Mouse (Mus musculus): ENCODE results near the gene Ubash3b. TPM values are rescaled to one million over a fixed set of nuclear protein-coding genes. Genes with fewer than 3 reads are reported as not detected.

The Ubash3b gene
- total RNA-seq, 2 experiments from 2014 or later: 2.9 to 3.7 TPM

- no peak for DNase-seq
- intact Hi-C loops (cut with DNase I): loop anchor here (5.0 kb wide), 1 partner anchor 53 kb away; no protein-coding TSS in a partner anchor
These were observed 92.0 kb downstream of the Ubash3b start for GRCm38 (mm10) chr9:41069509-41069908.

GRCm38 (mm10) chr9:41061446-41061845, 100.1 kb downstream of the Ubash3b start:
- intact Hi-C loops (cut with DNase I): no loop called here
- DNase-seq: no peak

GRCm38 (mm10) chr9:41060617-41061016, 100.9 kb downstream of the Ubash3b start:
- intact Hi-C loops (cut with DNase I): no loop called here
- DNase-seq: no peak

- intact Hi-C loops (cut with DNase I): no loop called here
- no peak for DNase-seq
These were observed 102.5 kb downstream of the Ubash3b start for GRCm38 (mm10) chr9:41058765-41059535.

GRCm38 (mm10) chr9:41054166-41054565, 107.3 kb downstream of the Ubash3b start:
- DNase-seq: no peak
- intact Hi-C loops (cut with DNase I): no loop called here

GRCm38 (mm10) chr9:41053478-41053877, 108.0 kb downstream of the Ubash3b start:
- DNase-seq: no peak
- intact Hi-C loops (cut with DNase I): no loop called here

- intact Hi-C loops (cut with DNase I): no loop called here
- DNase-seq: no peak
These were observed 110.2 kb downstream of the Ubash3b start for GRCm38 (mm10) chr9:41051080-41051932.

GRCm38 (mm10) chr9:41050331-41051079, 111.0 kb downstream of the Ubash3b start:
- intact Hi-C loops (cut with DNase I): no loop called here
- no peak for DNase-seq

GRCm38 (mm10) chr9:41049282-41049681, 112.2 kb downstream of the Ubash3b start:
- no peak for DNase-seq
- intact Hi-C loops (cut with DNase I): no loop called here

- intact Hi-C loops (cut with DNase I): no loop called here
- no peak for DNase-seq
These were observed 112.7 kb downstream of the Ubash3b start for GRCm38 (mm10) chr9:41048820-41049219.

GRCm38 (mm10) chr9:41048216-41048615, 113.3 kb downstream of the Ubash3b start:
- intact Hi-C loops (cut with DNase I): no loop called here
- no peak for DNase-seq

GRCm38 (mm10) chr9:41047654-41048053, 113.8 kb downstream of the Ubash3b start:
- DNase-seq: no peak
- intact Hi-C loops (cut with DNase I): no loop called here

GRCm38 (mm10) chr9:41044626-41045025, 116.9 kb downstream of the Ubash3b start:
- peak; percentile 91 to 94 for DNase-seq
- intact Hi-C loops (cut with DNase I): loop anchor here (1.0 to 5.0 kb wide), 3 partner anchors 52 to 146 kb away; no protein-coding TSS in a partner anchor

- intact Hi-C loops (cut with DNase I): loop anchor here (1.0 to 5.0 kb wide), 3 partner anchors 51 to 147 kb away; no protein-coding TSS in a partner anchor
- no peak for DNase-seq
These were observed 117.9 kb downstream of the Ubash3b start for GRCm38 (mm10) chr9:41043641-41044040.

- no peak for DNase-seq
- intact Hi-C loops (cut with DNase I): loop anchor here (5.0 kb wide), 1 partner anchor 49 kb away; no protein-coding TSS in a partner anchor
These were observed 120.1 kb downstream of the Ubash3b start for GRCm38 (mm10) chr9:41041404-41041803.

GRCm38 (mm10) chr9:41038150-41038664, 123.3 kb downstream of the Ubash3b start:
- DNase-seq: no peak
- intact Hi-C loops (cut with DNase I): no loop called here

- no peak for DNase-seq
- intact Hi-C loops (cut with DNase I): no loop called here
These were observed 129.7 kb downstream of the Ubash3b start for GRCm38 (mm10) chr9:41031590-41032489.

- intact Hi-C loops (cut with DNase I): loop anchor here (5.0 kb wide), 2 partner anchors 38 to 198 kb away; no protein-coding TSS in a partner anchor
- no peak for DNase-seq
These were observed 131.7 kb downstream of the Ubash3b start for GRCm38 (mm10) chr9:41029827-41030226.

GRCm38 (mm10) chr9:41028470-41028869, 133.0 kb downstream of the Ubash3b start:
- intact Hi-C loops (cut with DNase I): loop anchor here (5.0 kb wide), 2 partner anchors 36 to 196 kb away; no protein-coding TSS in a partner anchor
- DNase-seq: peak in 1 of 2 experiments; percentile 58

Data from heart, postnatal 10 days (tissue).